Mouse (Mus musculus): ENCODE results near the gene Rsu1. TPM values are rescaled to one million over a fixed set of nuclear protein-coding genes. Genes with fewer than 3 reads are reported as not detected.

Gene Rsu1
- polyA plus RNA-seq, 1 experiment from 2014 or later = 68.4 TPM

GRCm38 (mm10) chr2:13177698-13178395, 93.4 kb downstream of the Rsu1 start:
- Histone ChIP-seq H3K9ac (no peak overlapping the region), H3K4me3 (no peak overlapping the region), H3K27me3 (0 out of 2 replicates have a peak, but pooled peaks cover 2% of the 10 kb centered on the region), H3K36me3 (no peaks in the 10 kb centered on the region), H3K27ac (peak overlapping the region; percentile 63), H3K4me2 (no peak overlapping the region), H3K4me1 (replicated peaks) (peaks cover 44% of the 10 kb centered on the region), H3K9me3 (no peaks in the 10 kb centered on the region)
- WGBS = 55% methylated on average over 10 of the region's 10 CpGs
- ATAC-seq (ENCODE audit: low FRiP score) = peak; percentile 52; the same call in 1 of the 2 replicates

- peak overlapping the region; percentile 53; the same call in 1 of the 2 replicates for H3K9ac ChIP-seq
- H3K4me2 ChIP-seq = peak overlapping the region; percentile 59
- ATAC-seq (ENCODE audit: low FRiP score) = peak; percentile 64
- H3K4me1 ChIP-seq (replicated peaks) = peaks cover 44% of the 10 kb centered on the region
- peak overlapping the region; percentile 25 for H3K4me3 ChIP-seq
- no peaks in the 10 kb centered on the region for H3K9me3 ChIP-seq
- no peaks in the 10 kb centered on the region for H3K36me3 ChIP-seq
- H3K27ac ChIP-seq = peak overlapping the region; percentile 84
- WGBS = 25% methylated on average over 4 of the region's 4 CpGs
- 0 out of 2 replicates have a peak, but pooled peaks cover 2% of the 10 kb centered on the region for H3K27me3 ChIP-seq
Observed at GRCm38 (mm10) chr2:13176304-13176620, 95.0 kb downstream of the Rsu1 start.

GRCm38 (mm10) chr2:13175536-13176303, 95.5 kb downstream of the Rsu1 start:
- peak; percentile 85 for ATAC-seq (ENCODE audit: low FRiP score)
- Histone ChIP-seq H3K4me3 (peak overlapping the region; percentile 25), H3K4me2 (peak overlapping the region; percentile 59), H3K27me3 (0 out of 2 replicates have a peak, but pooled peaks cover 2% of the 10 kb centered on the region), H3K9ac (peak overlapping the region; percentile 53), H3K9me3 (no peaks in the 10 kb centered on the region), H3K36me3 (no peaks in the 10 kb centered on the region), H3K4me1 (replicated peaks) (peaks cover 44% of the 10 kb centered on the region), H3K27ac (peak overlapping the region; percentile 84)
- 29% methylated on average over 28 of the region's 28 CpGs for WGBS

- Histone ChIP-seq H3K27ac (peak overlapping the region; percentile 70), H3K9ac (no peak overlapping the region), H3K27me3 (0 out of 2 replicates have a peak, but pooled peaks cover 2% of the 10 kb centered on the region), H3K36me3 (no peaks in the 10 kb centered on the region), H3K4me1 (replicated peaks) (peaks cover 44% of the 10 kb centered on the region), H3K9me3 (no peaks in the 10 kb centered on the region), H3K4me3 (no peak overlapping the region), H3K4me2 (peak overlapping the region; percentile 59)
- WGBS = 27% methylated on average over 7 of the region's 7 CpGs
- ATAC-seq (ENCODE audit: low FRiP score) = no peak
Observed at GRCm38 (mm10) chr2:13174461-13174860, 96.8 kb downstream of the Rsu1 start.

- no peak overlapping the region for H3K9ac ChIP-seq
- no peaks in the 10 kb centered on the region for H3K36me3 ChIP-seq
- 75% methylated on average over 5 of the region's 5 CpGs for WGBS
- H3K4me3 ChIP-seq = no peak overlapping the region
- ATAC-seq (ENCODE audit: low FRiP score) = no peak
- H3K27me3 ChIP-seq = 0 out of 2 replicates have a peak, but pooled peaks cover 2% of the 10 kb centered on the region
- no peaks in the 10 kb centered on the region for H3K9me3 ChIP-seq
- H3K27ac ChIP-seq = no peak overlapping the region
- no peak overlapping the region for H3K4me2 ChIP-seq
- H3K4me1 ChIP-seq (replicated peaks) = peaks cover 20% of the 10 kb centered on the region
Observed at GRCm38 (mm10) chr2:13170651-13171050, 100.6 kb downstream of the Rsu1 start.

- no peak for ATAC-seq (ENCODE audit: low FRiP score)
- 0 out of 2 replicates have a peak, but pooled peaks cover 2% of the 10 kb centered on the region for H3K27me3 ChIP-seq
- H3K36me3 ChIP-seq = no peaks in the 10 kb centered on the region
- no peak overlapping the region for H3K4me3 ChIP-seq
- peaks cover 13% of the 10 kb centered on the region for H3K4me1 ChIP-seq (replicated peaks)
- H3K4me2 ChIP-seq = no peak overlapping the region
- no peak overlapping the region for H3K9ac ChIP-seq
- WGBS = 93% methylated on average over 6 of the region's 6 CpGs
- no peaks in the 10 kb centered on the region for H3K9me3 ChIP-seq
- no peak overlapping the region for H3K27ac ChIP-seq
Observed at GRCm38 (mm10) chr2:13169962-13170361, 101.3 kb downstream of the Rsu1 start.

- Histone ChIP-seq H3K27me3 (0 out of 2 replicates have a peak, but pooled peaks cover 2% of the 10 kb centered on the region), H3K9me3 (no peaks in the 10 kb centered on the region), H3K27ac (no peak overlapping the region), H3K4me3 (no peak overlapping the region), H3K36me3 (no peaks in the 10 kb centered on the region), H3K4me1 (replicated peaks) (peaks cover 7% of the 10 kb centered on the region), H3K4me2 (no peak overlapping the region), H3K9ac (no peak overlapping the region)
- WGBS = 84% methylated on average over 4 of the region's 4 CpGs
- ATAC-seq (ENCODE audit: low FRiP score) = no peak
Observed at GRCm38 (mm10) chr2:13169158-13169890, 101.9 kb downstream of the Rsu1 start.

- no peak for ATAC-seq (ENCODE audit: low FRiP score)
- Histone ChIP-seq H3K27me3 (0 out of 2 replicates have a peak, but pooled peaks cover 2% of the 10 kb centered on the region), H3K36me3 (no peaks in the 10 kb centered on the region), H3K4me2 (no peak overlapping the region), H3K9me3 (no peaks in the 10 kb centered on the region), H3K4me3 (no peak overlapping the region), H3K9ac (no peak overlapping the region), H3K27ac (no peak overlapping the region), H3K4me1 (replicated peaks) (peaks cover under 1% of the 10 kb centered on the region; the same call in 1 of the 2 replicates)
- WGBS = 47% methylated on average over 5 of the region's 5 CpGs
Observed at GRCm38 (mm10) chr2:13168743-13169142, 102.5 kb downstream of the Rsu1 start.

- 84% methylated on average over 2 of the region's 2 CpGs for WGBS
Observed at GRCm38 (mm10) chr2:13161717-13162116, 109.5 kb downstream of the Rsu1 start.

GRCm38 (mm10) chr2:13145245-13145644, 126.0 kb downstream of the Rsu1 start:
- 79% methylated on average over 6 of the region's 6 CpGs for WGBS
- ATAC-seq (ENCODE audit: low FRiP score) = no peak
- Histone ChIP-seq H3K4me3 (no peak overlapping the region), H3K27me3 (no peaks in the 10 kb centered on the region), H3K36me3 (no peaks in the 10 kb centered on the region), H3K9ac (no peak overlapping the region), H3K9me3 (no peaks in the 10 kb centered on the region), H3K4me1 (replicated peaks) (no peaks in the 10 kb centered on the region), H3K4me2 (no peak overlapping the region), H3K27ac (no peak overlapping the region)

More at GRCm38 (mm10) chr2:13161717-13162116, 109.5 kb downstream of the Rsu1 start:
- ATAC-seq (ENCODE audit: low FRiP score) = no peak
- H3K9ac ChIP-seq = no peak overlapping the region
- no peaks in the 10 kb centered on the region for H3K36me3 ChIP-seq
- H3K4me3 ChIP-seq = no peak overlapping the region
- no peak overlapping the region for H3K4me2 ChIP-seq
- no peaks in the 10 kb centered on the region for H3K27me3 ChIP-seq
- H3K9me3 ChIP-seq = no peaks in the 10 kb centered on the region
- no peaks in the 10 kb centered on the region for H3K4me1 ChIP-seq (replicated peaks)
- no peak overlapping the region for H3K27ac ChIP-seq

GRCm38 (mm10) chr2:13134890-13135289, 136.3 kb downstream of the Rsu1 start:
- 92% methylated on average over 2 of the region's 2 CpGs for WGBS
- no peak for ATAC-seq (ENCODE audit: low FRiP score)

GRCm38 (mm10) chr2:13132841-13133240, 138.4 kb downstream of the Rsu1 start:
- Histone ChIP-seq H3K4me3 (no peak overlapping the region), H3K27me3 (no peaks in the 10 kb centered on the region), H3K4me1 (replicated peaks) (peaks cover 16% of the 10 kb centered on the region), H3K4me2 (no peak overlapping the region), H3K36me3 (no peaks in the 10 kb centered on the region), H3K9ac (no peak overlapping the region), H3K27ac (no peak overlapping the region), H3K9me3 (no peaks in the 10 kb centered on the region)
- no peak for ATAC-seq (ENCODE audit: low FRiP score)
- WGBS = 89% methylated on average over 8 of the region's 8 CpGs

More at GRCm38 (mm10) chr2:13134890-13135289, 136.3 kb downstream of the Rsu1 start:
- H3K27ac ChIP-seq = no peak overlapping the region
- no peaks in the 10 kb centered on the region for H3K36me3 ChIP-seq
- H3K27me3 ChIP-seq = no peaks in the 10 kb centered on the region
- H3K9ac ChIP-seq = no peak overlapping the region
- no peaks in the 10 kb centered on the region for H3K9me3 ChIP-seq
- H3K4me2 ChIP-seq = no peak overlapping the region
- peaks cover 9% of the 10 kb centered on the region for H3K4me1 ChIP-seq (replicated peaks)
- no peak overlapping the region for H3K4me3 ChIP-seq
